Mouse (Mus musculus) ES-Bruce4 (cell line): ENCODE data around the gene Tsks. TPM values are rescaled to one million over a fixed set of nuclear protein-coding genes. Genes with fewer than 3 reads are reported as not detected.

Source experiments
- H3K27ac ChIP-seq: 2 replicates; pipeline ENCODE4 v1.5.1; 2012; ENCODE audit warnings: low read length, inconsistent platforms; ENCODE audit not compliant: insufficient read depth
- H3K27me3 ChIP-seq: 2 replicates; pipeline ENCODE4 v1.6.1; 2012; ENCODE audit warnings: mild to moderate bottlenecking, low read length, inconsistent platforms; ENCODE audit not compliant: control insufficient read depth, poor library complexity, insufficient read depth, severe bottlenecking
- H3K36me3 ChIP-seq: 2 replicates; pipeline ENCODE4 v1.6.1; 2012; ENCODE audit warnings: inconsistent platforms, mild to moderate bottlenecking, low read length, moderate library complexity; ENCODE audit not compliant: control insufficient read depth, poor library complexity, insufficient read depth, severe bottlenecking
- H3K4me1 ChIP-seq: one replicate; pipeline ENCODE4 v1.8.1; 2011; ENCODE audit warnings: low read length; ENCODE audit not compliant: control insufficient read depth, insufficient read depth
- H3K4me3 ChIP-seq: 2 replicates; pipeline ENCODE4 v1.5.1; 2011; ENCODE audit warnings: low read depth, mild to moderate bottlenecking, low read length
- H3K9ac ChIP-seq: 2 replicates; pipeline ENCODE4 v1.6.1; 2012; ENCODE audit warnings: low read depth, mild to moderate bottlenecking, inconsistent platforms; ENCODE audit not compliant: poor library complexity, severe bottlenecking
- H3K9me3 ChIP-seq: replicated peaks from 2 replicates; pipeline ENCODE4 v1.6.1; 2012; ENCODE audit warnings: mild to moderate bottlenecking, low read length, inconsistent platforms; ENCODE audit not compliant: control insufficient read depth, poor library complexity, insufficient read depth, severe bottlenecking
- CTCF ChIP-seq: IDR thresholded peaks from one replicate; pipeline ENCODE4 v1.8.1; 2011; ENCODE audit warnings: low read depth, low read length
- EP300 ChIP-seq: IDR thresholded peaks from 2 replicates; pipeline ENCODE4 v1.6.1; 2011; ENCODE audit warnings: low read depth, low read length; ENCODE audit not compliant: insufficient read depth
- POLR2A ChIP-seq: IDR thresholded peaks from one replicate; pipeline ENCODE4 v1.8.1; 2011; ENCODE audit warnings: low read length; ENCODE audit not compliant: insufficient read depth
- polyA plus RNA-seq: library from polyadenylated mRNA; stranded (reverse); fragments of >200 nt; gene quantifications from 2 replicates; pipeline ENCODE4 v1.2.4, GENCODE M21; 2011; ENCODE audit warnings: low read depth; ENCODE audit not compliant: missing spikeins, insufficient read depth, insufficient read length

Tsks gene
- polyA plus RNA-seq, 1 experiment = not detected

GRCm38 (mm10) chr7:44916191-44916590 lies 26.8 kb upstream of the Tsks start:
- no peaks in the 10 kb centered on the region for H3K4me1 ChIP-seq
- H3K9ac ChIP-seq = no peak overlapping the region
- TF ChIP-seq EP300 (no peak), CTCF (no peak), POLR2A (no peak)
- H3K27me3 ChIP-seq = no peaks in the 10 kb centered on the region
- H3K9me3 ChIP-seq = no peaks in the 10 kb centered on the region
- no peak overlapping the region for H3K27ac ChIP-seq
- H3K36me3 ChIP-seq = 0 out of 2 replicates have a peak, but pooled peaks cover 4% of the 10 kb centered on the region
- H3K4me3 ChIP-seq = no peak overlapping the region

GRCm38 (mm10) chr7:44916881-44917280 lies 26.1 kb upstream of the Tsks start:
- H3K27ac ChIP-seq = no peak overlapping the region
- no peaks in the 10 kb centered on the region for H3K9me3 ChIP-seq
- no peak overlapping the region for H3K4me3 ChIP-seq
- no peak overlapping the region for H3K9ac ChIP-seq
- no peaks in the 10 kb centered on the region for H3K4me1 ChIP-seq
- H3K27me3 ChIP-seq = no peaks in the 10 kb centered on the region
- H3K36me3 ChIP-seq = 0 out of 2 replicates have a peak, but pooled peaks cover 4% of the 10 kb centered on the region
- TF ChIP-seq CTCF (no peak), EP300 (no peak), POLR2A (no peak)

- no peaks in the 10 kb centered on the region for H3K27me3 ChIP-seq
- H3K27ac ChIP-seq = no peak overlapping the region
- no peak for TF ChIP-seq EP300
- no peak for TF ChIP-seq POLR2A
- no peak for TF ChIP-seq CTCF
- no peaks in the 10 kb centered on the region for H3K4me1 ChIP-seq
- no peaks in the 10 kb centered on the region for H3K9me3 ChIP-seq
- H3K9ac ChIP-seq = no peak overlapping the region
- 0 out of 2 replicates have a peak, but pooled peaks cover 4% of the 10 kb centered on the region for H3K36me3 ChIP-seq
- H3K4me3 ChIP-seq = no peak overlapping the region
Measured at GRCm38 (mm10) chr7:44918219-44918618, 24.8 kb upstream of the Tsks start.

- no peak for TF ChIP-seq POLR2A
- no peak for TF ChIP-seq EP300
- no peak for TF ChIP-seq CTCF
- no peaks in the 10 kb centered on the region for H3K9me3 ChIP-seq
- no peak overlapping the region for H3K4me3 ChIP-seq
- H3K36me3 ChIP-seq = peaks cover 10% of the 10 kb centered on the region
- H3K9ac ChIP-seq = no peak overlapping the region
- no peaks in the 10 kb centered on the region for H3K27me3 ChIP-seq
- H3K4me1 ChIP-seq = no peaks in the 10 kb centered on the region
- no peak overlapping the region for H3K27ac ChIP-seq
Measured at GRCm38 (mm10) chr7:44919127-44919526, 23.9 kb upstream of the Tsks start.

GRCm38 (mm10) chr7:44922530-44922929 lies 20.5 kb upstream of the Tsks start:
- no peak for TF ChIP-seq POLR2A
- TF ChIP-seq CTCF = no peak
- H3K27ac ChIP-seq = no peak overlapping the region
- no peak overlapping the region for H3K9ac ChIP-seq
- peaks cover 12% of the 10 kb centered on the region for H3K36me3 ChIP-seq
- no peak overlapping the region for H3K4me3 ChIP-seq
- H3K4me1 ChIP-seq = no peaks in the 10 kb centered on the region
- H3K9me3 ChIP-seq = no peaks in the 10 kb centered on the region
- H3K27me3 ChIP-seq = no peaks in the 10 kb centered on the region

- Histone ChIP-seq H3K36me3 (peaks cover 12% of the 10 kb centered on the region), H3K27ac (no peak overlapping the region), H3K4me1 (no peaks in the 10 kb centered on the region), H3K9ac (no peak overlapping the region), H3K4me3 (no peak overlapping the region), H3K9me3 (no peaks in the 10 kb centered on the region), H3K27me3 (no peaks in the 10 kb centered on the region)
- TF ChIP-seq CTCF = peak; percentile 64
- no peak for TF ChIP-seq POLR2A
- no peak for TF ChIP-seq EP300
Measured at GRCm38 (mm10) chr7:44925468-44925867, 17.5 kb upstream of the Tsks start.

DNA sequence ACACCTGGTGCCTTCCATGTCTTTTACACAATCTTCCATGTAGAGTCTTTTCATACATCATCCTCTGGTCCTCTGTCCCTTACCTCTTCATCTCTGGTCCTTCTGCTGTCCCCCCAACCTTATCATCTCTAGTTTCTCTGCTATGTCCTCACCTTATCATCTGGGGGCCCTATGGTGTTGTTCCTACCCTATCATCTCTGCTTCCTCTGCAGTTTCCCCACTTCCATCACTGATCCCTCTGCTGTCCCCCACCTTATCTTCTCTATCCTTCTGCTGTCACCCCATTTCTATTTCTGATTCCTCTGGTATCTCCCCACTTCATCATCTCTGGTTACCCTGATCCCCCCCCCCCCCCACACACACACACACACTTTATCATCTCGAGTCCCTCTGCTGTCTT lies 14.4 kb upstream of the Tsks start:
- H3K4me3 ChIP-seq = peak overlapping the region; percentile 95
- H3K27ac ChIP-seq = no peak overlapping the region
- H3K4me1 ChIP-seq = no peaks in the 10 kb centered on the region
- no peaks in the 10 kb centered on the region for H3K9me3 ChIP-seq
- H3K9ac ChIP-seq = peak overlapping the region; percentile 80
- no peak for TF ChIP-seq EP300
- TF ChIP-seq CTCF = no peak
- no peak for TF ChIP-seq POLR2A
- peaks cover 9% of the 10 kb centered on the region for H3K36me3 ChIP-seq
- no peaks in the 10 kb centered on the region for H3K27me3 ChIP-seq
